Mouse (Mus musculus): ENCODE results near the gene Alox8. TPM values are rescaled to one million over a fixed set of nuclear protein-coding genes. Genes with fewer than 3 reads are reported as not detected.

Gene Alox8
- total and polyA plus RNA-seq, 2 experiments, result not detected

GRCm38 (mm10) chr11:69235285-69236060 lies 37.8 kb upstream of the Alox8 start:
- Histone ChIP-seq H3K9ac (ENCODE audit: low read depth, low read length) (no peak overlapping the region), H3K27ac (replicated peaks; ENCODE audit: insufficient read depth, low read depth, low read length) (no peak overlapping the region), H3K4me1 (ENCODE audit: control insufficient read depth, insufficient read depth, low read length) (peaks cover 4% of the 10 kb centered on the region; the same call in 1 of the 2 replicates), H3K79me2 (ENCODE audit: control insufficient read depth, insufficient read depth, low read length) (no peaks in the 10 kb centered on the region), H3K27me3 (ENCODE audit: control insufficient read depth, insufficient read depth, low read length) (peaks cover 15% of the 10 kb centered on the region), H3K4me3 (ENCODE audit: insufficient read depth, low read depth, low read length) (peak overlapping the region; percentile 40; the same call in 1 of the 2 replicates), H3K36me3 (ENCODE audit: control insufficient read depth, insufficient read depth, low read length) (no peaks in the 10 kb centered on the region)
- 4% methylated on average over 33 of the region's 33 CpGs for WGBS
- TF ChIP-seq CTCF (IDR thresholded peaks at IDR 0.05; ENCODE audit: low read depth, low read length) (peak; percentile 25; the same call in 1 of the 2 replicates), POLR2A (IDR thresholded peaks at IDR 0.05; ENCODE audit: extremely low read depth, insufficient read depth, low read length) (no peak)
- DNase-seq (ENCODE audit: extremely low read depth, low read depth, low spot score), result peak; percentile 37

GRCm38 (mm10) chr11:69233141-69233540 lies 35.5 kb upstream of the Alox8 start:
- TF ChIP-seq POLR2A (IDR thresholded peaks at IDR 0.05; ENCODE audit: extremely low read depth, insufficient read depth, low read length), result no peak
- TF ChIP-seq CTCF (IDR thresholded peaks at IDR 0.05; ENCODE audit: low read depth, low read length), result no peak
- no peak overlapping the region for H3K27ac ChIP-seq (replicated peaks; ENCODE audit: insufficient read depth, low read depth, low read length)
- WGBS, result 81% methylated on average over 2 of the region's 2 CpGs
- peaks cover 4% of the 10 kb centered on the region; the same call in 1 of the 2 replicates for H3K4me1 ChIP-seq (ENCODE audit: control insufficient read depth, insufficient read depth, low read length)
- no peak overlapping the region for H3K4me3 ChIP-seq (ENCODE audit: insufficient read depth, low read depth, low read length)
- no peak overlapping the region for H3K9ac ChIP-seq (ENCODE audit: low read depth, low read length)
- H3K36me3 ChIP-seq (ENCODE audit: control insufficient read depth, insufficient read depth, low read length), result no peaks in the 10 kb centered on the region
- no peaks in the 10 kb centered on the region for H3K79me2 ChIP-seq (ENCODE audit: control insufficient read depth, insufficient read depth, low read length)
- H3K27me3 ChIP-seq (ENCODE audit: control insufficient read depth, insufficient read depth, low read length), result peaks cover 15% of the 10 kb centered on the region
- DNase-seq (ENCODE audit: extremely low read depth, low read depth, low spot score), result no peak

GRCm38 (mm10) chr11:69230420-69230819 lies 32.8 kb upstream of the Alox8 start:
- no peaks in the 10 kb centered on the region for H3K27me3 ChIP-seq (ENCODE audit: control insufficient read depth, insufficient read depth, low read length)

GRCm38 (mm10) chr11:69225715-69226114 lies 28.1 kb upstream of the Alox8 start:
- no peak overlapping the region for H3K27ac ChIP-seq (replicated peaks; ENCODE audit: insufficient read depth, low read depth, low read length)
- no peak for TF ChIP-seq CTCF (IDR thresholded peaks at IDR 0.05; ENCODE audit: low read depth, low read length)
- TF ChIP-seq POLR2A (IDR thresholded peaks at IDR 0.05; ENCODE audit: extremely low read depth, insufficient read depth, low read length), result no peak
- H3K36me3 ChIP-seq (ENCODE audit: control insufficient read depth, insufficient read depth, low read length), result no peaks in the 10 kb centered on the region
- no peaks in the 10 kb centered on the region for H3K4me1 ChIP-seq (ENCODE audit: control insufficient read depth, insufficient read depth, low read length)
- H3K27me3 ChIP-seq (ENCODE audit: control insufficient read depth, insufficient read depth, low read length), result no peaks in the 10 kb centered on the region
- no peak overlapping the region for H3K9ac ChIP-seq (ENCODE audit: low read depth, low read length)
- no peak for DNase-seq (ENCODE audit: extremely low read depth, low read depth, low spot score)
- H3K4me3 ChIP-seq (ENCODE audit: insufficient read depth, low read depth, low read length), result no peak overlapping the region
- WGBS, result 67% methylated on average over 1 of the region's 1 CpGs
- H3K79me2 ChIP-seq (ENCODE audit: control insufficient read depth, insufficient read depth, low read length), result no peaks in the 10 kb centered on the region

More at GRCm38 (mm10) chr11:69230420-69230819, 32.8 kb upstream of the Alox8 start:
- no peak for DNase-seq (ENCODE audit: extremely low read depth, low read depth, low spot score)
- H3K9ac ChIP-seq (ENCODE audit: low read depth, low read length), result no peak overlapping the region
- H3K27ac ChIP-seq (replicated peaks; ENCODE audit: insufficient read depth, low read depth, low read length), result no peak overlapping the region
- H3K4me3 ChIP-seq (ENCODE audit: insufficient read depth, low read depth, low read length), result no peak overlapping the region
- 0 out of 2 replicates have a peak, but pooled peaks cover 1% of the 10 kb centered on the region for H3K4me1 ChIP-seq (ENCODE audit: control insufficient read depth, insufficient read depth, low read length)
- 79% methylated on average over 4 of the region's 4 CpGs for WGBS
- H3K79me2 ChIP-seq (ENCODE audit: control insufficient read depth, insufficient read depth, low read length), result no peaks in the 10 kb centered on the region
- H3K36me3 ChIP-seq (ENCODE audit: control insufficient read depth, insufficient read depth, low read length), result no peaks in the 10 kb centered on the region
- no peak for TF ChIP-seq POLR2A (IDR thresholded peaks at IDR 0.05; ENCODE audit: extremely low read depth, insufficient read depth, low read length)
- TF ChIP-seq CTCF (IDR thresholded peaks at IDR 0.05; ENCODE audit: low read depth, low read length), result no peak

- WGBS, result 93% methylated on average over 4 of the region's 4 CpGs
- no peaks in the 10 kb centered on the region for H3K4me1 ChIP-seq (ENCODE audit: control insufficient read depth, insufficient read depth, low read length)
- no peak overlapping the region for H3K4me3 ChIP-seq (ENCODE audit: insufficient read depth, low read depth, low read length)
- H3K27me3 ChIP-seq (ENCODE audit: control insufficient read depth, insufficient read depth, low read length), result no peaks in the 10 kb centered on the region
- no peak for DNase-seq (ENCODE audit: extremely low read depth, low read depth, low spot score)
- H3K9ac ChIP-seq (ENCODE audit: low read depth, low read length), result no peak overlapping the region
- no peak overlapping the region for H3K27ac ChIP-seq (replicated peaks; ENCODE audit: insufficient read depth, low read depth, low read length)
- no peaks in the 10 kb centered on the region for H3K79me2 ChIP-seq (ENCODE audit: control insufficient read depth, insufficient read depth, low read length)
- TF ChIP-seq POLR2A (IDR thresholded peaks at IDR 0.05; ENCODE audit: extremely low read depth, insufficient read depth, low read length) (no peak), CTCF (IDR thresholded peaks at IDR 0.05; ENCODE audit: low read depth, low read length) (no peak)
- H3K36me3 ChIP-seq (ENCODE audit: control insufficient read depth, insufficient read depth, low read length), result no peaks in the 10 kb centered on the region
These were observed 25.5 kb upstream of the Alox8 start for GRCm38 (mm10) chr11:69223101-69223500.

- peak; percentile 35 for DNase-seq (ENCODE audit: extremely low read depth, low read depth, low spot score)
- no peaks in the 10 kb centered on the region for H3K79me2 ChIP-seq (ENCODE audit: control insufficient read depth, insufficient read depth, low read length)
- H3K4me1 ChIP-seq (ENCODE audit: control insufficient read depth, insufficient read depth, low read length), result no peaks in the 10 kb centered on the region
- H3K36me3 ChIP-seq (ENCODE audit: control insufficient read depth, insufficient read depth, low read length), result no peaks in the 10 kb centered on the region
- H3K4me3 ChIP-seq (ENCODE audit: insufficient read depth, low read depth, low read length), result no peak overlapping the region
- TF ChIP-seq CTCF (IDR thresholded peaks at IDR 0.05; ENCODE audit: low read depth, low read length), result no peak
- TF ChIP-seq POLR2A (IDR thresholded peaks at IDR 0.05; ENCODE audit: extremely low read depth, insufficient read depth, low read length), result no peak
- no peaks in the 10 kb centered on the region for H3K27me3 ChIP-seq (ENCODE audit: control insufficient read depth, insufficient read depth, low read length)
- no peak overlapping the region for H3K9ac ChIP-seq (ENCODE audit: low read depth, low read length)
- WGBS, result 76% methylated on average over 4 of the region's 4 CpGs
- no peak overlapping the region for H3K27ac ChIP-seq (replicated peaks; ENCODE audit: insufficient read depth, low read depth, low read length)
These were observed 23.4 kb upstream of the Alox8 start for GRCm38 (mm10) chr11:69221070-69221469.
